Mouse (Mus musculus) forebrain, embryonic 10.5 days (tissue): Measurements from ENCODE around the gene Trim30c. TPM values are rescaled to one million over a fixed set of nuclear protein-coding genes. Genes with fewer than 3 reads are reported as not detected.

Source experiments
- polyA plus RNA-seq: library from polyadenylated mRNA; unstranded; fragments of >200 nt; fragmentation: Nextera tagmentation; extraction: Ambion mirVana; gene quantifications from 2 replicates; pipeline ENCODE4 v1.2.1, GENCODE M21; 2016

Gene Trim30c
- polyA plus RNA-seq, 1 experiment from 2014 or later = 0.11 TPM

Other genes starting within 250 kb of the Trim30c start
- gene Olfm5, start 236.0 kb downstream of the Trim30c start, polyA plus RNA-seq = not detected in 2 replicates
- 0.23 and 0.29 TPM in 2 replicates for gene Olfr648, start 217.4 kb downstream of the Trim30c start, polyA plus RNA-seq
- gene Olfr649, start 204.9 kb downstream of the Trim30c start, polyA plus RNA-seq = not detected in 2 replicates
- gene Trim6, start 182.0 kb downstream of the Trim30c start, polyA plus RNA-seq = 5.1 and 5.7 TPM in 2 replicates
- 0.34 and 0.48 TPM in 2 replicates for gene Trim34a, start 156.4 kb downstream of the Trim30c start, polyA plus RNA-seq
- gene Trim5, start 112.7 kb downstream of the Trim30c start, polyA plus RNA-seq = 0.05 and 0.16 TPM in 2 replicates
- 1.1 and 1.2 TPM in 2 replicates for gene Trim12a, start 85.4 kb downstream of the Trim30c start, polyA plus RNA-seq
- not detected in 2 replicates for gene Trim34b, start 71.4 kb downstream of the Trim30c start, polyA plus RNA-seq
- 0.23 and 0.68 TPM in 2 replicates for gene Trim12c, start 47.5 kb downstream of the Trim30c start, polyA plus RNA-seq
- gene Trim30b, start 31.0 kb downstream of the Trim30c start, polyA plus RNA-seq = not detected in 2 replicates
- 0.26 and 0.37 TPM in 2 replicates for gene Trim30a, start 64.4 kb upstream of the Trim30c start, polyA plus RNA-seq
- 0.11 TPM in 1 of 2 replicates, not detected in the other for gene Trim30d, start 107.0 kb upstream of the Trim30c start, polyA plus RNA-seq
- not detected in 2 replicates for gene Olfr651, start 149.3 kb upstream of the Trim30c start, polyA plus RNA-seq
- gene Olfr652, start 160.1 kb upstream of the Trim30c start, polyA plus RNA-seq = not detected in 2 replicates
- not detected in 2 replicates for gene Olfr653, start 176.5 kb upstream of the Trim30c start, polyA plus RNA-seq
- not detected in 2 replicates for gene Olfr654, start 186.2 kb upstream of the Trim30c start, polyA plus RNA-seq
- not detected in 2 replicates for gene Olfr655, start 200.9 kb upstream of the Trim30c start, polyA plus RNA-seq
- gene Olfr656, start 213.1 kb upstream of the Trim30c start, polyA plus RNA-seq = 0.09 TPM in 1 of 2 replicates, not detected in the other
- gene Olfr657, start 224.0 kb upstream of the Trim30c start, polyA plus RNA-seq = not detected in 2 replicates
- gene Olfr658, start 246.5 kb upstream of the Trim30c start, polyA plus RNA-seq = 0.06 and 0.07 TPM in 2 replicates